Mouse (Mus musculus): ENCODE results near the gene Mucl3.

Mucl3 gene

GRCm38 (mm10) chr17:35635202-35635601 lies 8.3 kb downstream of the Mucl3 start:
- no peak for DNase-seq

GRCm38 (mm10) chr17:35633992-35634391 lies 9.5 kb downstream of the Mucl3 start:
- peak; percentile 55 for DNase-seq

DNA sequence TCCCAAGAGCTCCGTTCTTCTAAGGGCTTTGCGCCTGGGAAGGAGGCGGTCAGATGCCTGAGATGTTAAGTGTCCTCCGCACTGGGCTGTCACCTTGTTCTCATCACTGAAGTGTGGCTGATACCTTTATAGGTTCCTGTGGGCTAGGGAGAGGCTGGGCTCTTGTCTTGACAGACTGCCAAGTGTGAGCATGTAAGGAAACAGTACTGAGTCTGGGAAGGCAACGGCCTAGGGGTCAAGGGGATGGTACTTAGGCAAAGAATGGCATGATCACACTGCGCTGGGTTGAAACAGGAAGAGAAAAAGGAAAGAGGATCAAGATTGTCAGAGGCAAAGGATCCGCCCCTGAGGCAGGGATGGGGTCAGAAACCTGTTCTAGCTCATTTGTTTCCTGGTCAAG lies 17.0 kb downstream of the Mucl3 start, which contains the start of gene Gm9573:
Gm9573 (minus strand) TSS at position 101 of the 400 bp plus-strand sequence.
- DNase-seq = no peak

GRCm38 (mm10) chr17:35617127-35617526 lies 26.4 kb downstream of the Mucl3 start:
- no peak for DNase-seq

GRCm38 (mm10) chr17:35601736-35602354 lies 41.6 kb downstream of the Mucl3 start:
- DNase-seq = no peak

DNA sequence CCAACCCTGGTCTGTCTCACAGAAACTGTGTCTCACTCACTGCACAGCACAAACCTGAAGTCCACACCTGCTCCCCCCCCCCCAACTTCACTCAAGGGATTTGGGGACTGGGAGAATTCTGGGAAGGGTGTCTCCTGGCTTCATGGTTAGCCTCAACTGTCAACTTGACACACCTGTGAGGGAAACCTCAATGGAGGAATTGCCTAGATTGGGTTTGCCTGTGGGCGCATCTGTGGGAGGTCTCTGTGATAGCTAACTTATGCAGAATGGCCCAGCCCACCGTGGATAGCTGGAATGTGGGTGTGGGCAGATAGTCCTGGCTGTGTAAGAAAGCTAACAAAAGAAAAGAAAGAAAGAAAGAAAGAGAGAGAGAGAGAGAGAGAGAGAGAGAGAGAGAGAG lies 42.2 kb downstream of the Mucl3 start, which contains the start of gene Sfta2:
Sfta2 (plus strand) TSS at position 301 of the 400 bp plus-strand sequence.
- DNase-seq = no peak

GRCm38 (mm10) chr17:35597399-35597798 lies 46.1 kb downstream of the Mucl3 start:
- DNase-seq = no peak

GRCm38 (mm10) chr17:35594456-35594855 lies 49.0 kb downstream of the Mucl3 start:
- no peak for DNase-seq

- DNase-seq = no peak
These were observed 49.7 kb downstream of the Mucl3 start for GRCm38 (mm10) chr17:35593786-35594185.

- no peak for DNase-seq
These were observed 51.4 kb downstream of the Mucl3 start for GRCm38 (mm10) chr17:35592131-35592530.

DNA sequence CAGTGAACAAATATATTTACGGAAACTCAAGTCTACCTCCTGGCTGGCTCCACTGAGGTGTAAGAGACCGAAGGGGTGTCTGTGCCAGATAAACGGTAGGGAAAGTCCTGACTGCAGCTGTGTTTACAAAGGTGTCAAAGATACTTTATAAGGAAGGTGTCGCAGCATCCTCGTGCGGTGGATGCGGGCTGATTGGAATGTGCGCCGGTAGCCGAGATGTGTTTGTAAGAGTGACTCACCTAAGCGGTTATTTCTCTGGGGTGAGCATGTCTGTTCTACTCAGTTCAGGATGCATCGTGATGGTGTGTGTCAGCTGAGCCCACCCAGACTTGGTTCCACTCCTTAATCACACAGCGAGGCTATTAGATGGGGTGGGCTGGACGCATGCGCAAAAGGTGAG lies 51.8 kb downstream of the Mucl3 start:
- no peak for DNase-seq

DNA sequence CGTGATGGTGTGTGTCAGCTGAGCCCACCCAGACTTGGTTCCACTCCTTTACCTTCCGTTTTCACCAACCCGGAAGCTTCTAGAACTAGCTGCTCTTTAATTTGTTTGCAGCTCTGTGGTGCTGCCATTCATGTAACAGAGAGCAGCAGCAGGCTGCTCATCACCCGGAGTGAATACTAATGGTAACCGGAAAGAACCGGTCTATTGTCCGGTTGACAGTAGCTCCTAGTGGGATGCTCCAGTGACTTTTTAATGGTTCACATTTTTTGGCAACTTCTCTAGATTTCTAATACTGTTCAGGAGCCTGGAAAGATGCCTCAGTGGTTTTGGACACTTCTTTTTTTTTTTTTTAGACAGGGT lies 52.3 kb downstream of the Mucl3 start:
- no peak for DNase-seq

- DNase-seq = peak; percentile 73
These were observed 52.9 kb downstream of the Mucl3 start for GRCm38 (mm10) chr17:35590410-35591218.

DNA sequence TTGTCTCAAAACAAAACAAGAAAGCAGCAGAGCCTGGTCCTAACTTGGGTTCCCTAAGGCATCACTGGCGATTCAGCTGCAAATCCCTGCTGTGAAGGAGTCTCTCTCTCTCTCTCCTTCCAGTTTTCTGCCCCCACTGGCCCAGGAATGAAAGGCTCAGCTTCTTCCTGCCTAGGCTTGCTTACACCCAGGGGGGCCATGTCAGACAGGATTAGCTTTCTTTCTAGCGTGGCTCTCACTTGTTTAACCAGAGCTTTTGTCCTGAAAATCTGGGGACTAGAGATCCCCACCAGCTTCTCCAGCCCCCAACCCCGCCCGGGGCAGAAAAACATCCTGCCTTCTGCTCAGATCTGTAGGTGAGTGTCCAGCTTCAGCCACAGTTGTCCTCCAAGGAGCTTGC lies 55.1 kb downstream of the Mucl3 start:
- no peak for DNase-seq

DNA sequence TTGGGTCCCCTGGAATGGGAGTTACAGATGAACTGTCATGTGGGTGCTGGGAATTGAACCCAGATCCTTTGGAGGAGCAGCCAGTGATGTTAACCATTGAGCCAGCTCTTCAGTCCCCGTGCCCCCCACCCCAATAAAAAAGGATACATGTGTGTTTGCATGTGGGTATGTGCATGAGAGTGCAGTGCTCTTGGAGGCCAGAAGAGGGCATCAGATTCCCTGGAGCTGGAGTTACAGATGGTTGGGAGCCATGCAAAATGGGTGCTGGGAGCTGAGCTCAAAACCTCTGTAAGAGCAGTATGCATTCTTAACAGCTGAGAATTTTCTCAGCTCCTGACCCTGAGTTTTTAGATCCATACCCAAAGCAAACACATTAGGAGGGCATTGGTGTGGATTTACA lies 56.2 kb downstream of the Mucl3 start:
- no peak for DNase-seq
